Mouse (Mus musculus) cortical plate, adult 2 months (tissue): ENCODE results near the gene Dbndd2. TPM values are rescaled to one million over a fixed set of nuclear protein-coding genes. Genes with fewer than 3 reads are reported as not detected.

Experiments
- H3K27ac ChIP-seq: fragments of 200-500 bp; 2 replicates; pipeline ENCODE4 v1.5.1; 2012; ENCODE audit warnings: low read length, control low read depth, inconsistent platforms; ENCODE audit not compliant: insufficient read depth
- H3K4me1 ChIP-seq: fragments of 200-500 bp; 2 replicates; pipeline ENCODE4 v1.6.1; 2011; ENCODE audit warnings: low read length; ENCODE audit not compliant: control insufficient read depth, insufficient read depth
- H3K4me3 ChIP-seq: fragments of 200-500 bp; 2 replicates; pipeline ENCODE4 v1.5.1; 2011; ENCODE audit warnings: mild to moderate bottlenecking, low read length, control low read depth; ENCODE audit not compliant: insufficient read depth
- CTCF ChIP-seq: fragments of 200-500 bp; IDR thresholded peaks from 2 replicates; pipeline ENCODE4 v1.5.1; 2011; ENCODE audit warnings: mild to moderate bottlenecking, control low read depth, low read length; ENCODE audit not compliant: insufficient read depth; ENCODE audit errors: extremely low read depth
- POLR2A ChIP-seq: fragments of 200-500 bp; IDR thresholded peaks from 2 replicates; pipeline ENCODE4 v1.6.1; 2011; ENCODE audit warnings: mild to moderate bottlenecking, low read length, control low read depth; ENCODE audit not compliant: insufficient read depth; ENCODE audit errors: extremely low read depth
- polyA plus RNA-seq: library from polyadenylated mRNA; depleted of rRNA; stranded (reverse); fragments of >200 nt; gene quantifications from 2 replicates; pipeline ENCODE4 v1.2.3, GENCODE M21; 2012

Gene Dbndd2
- polyA plus RNA-seq, 1 experiment = 313 TPM

- no peak overlapping the region for H3K4me3 ChIP-seq
- TF ChIP-seq CTCF (no peak), POLR2A (no peak)
- no peaks in the 10 kb centered on the region for H3K4me1 ChIP-seq
- H3K27ac ChIP-seq = no peak overlapping the region
Measured at GRCm38 (mm10) chr2:164513389-164513788, 27.5 kb downstream of the Dbndd2 start.

- H3K27ac ChIP-seq = no peak overlapping the region
- TF ChIP-seq POLR2A (no peak), CTCF (no peak)
- no peaks in the 10 kb centered on the region for H3K4me1 ChIP-seq
- H3K4me3 ChIP-seq = no peak overlapping the region
Measured at GRCm38 (mm10) chr2:164514916-164515315, 29.0 kb downstream of the Dbndd2 start.

GRCm38 (mm10) chr2:164515897-164516296 is 30.0 kb downstream of the Dbndd2 start:
- no peak overlapping the region for H3K4me3 ChIP-seq
- no peaks in the 10 kb centered on the region for H3K4me1 ChIP-seq
- no peak overlapping the region for H3K27ac ChIP-seq
- TF ChIP-seq POLR2A (no peak), CTCF (no peak)

GRCm38 (mm10) chr2:164516592-164516991 is 30.7 kb downstream of the Dbndd2 start:
- Histone ChIP-seq H3K4me3 (no peak overlapping the region), H3K4me1 (no peaks in the 10 kb centered on the region), H3K27ac (no peak overlapping the region)
- TF ChIP-seq CTCF = no peak
- no peak for TF ChIP-seq POLR2A

- Histone ChIP-seq H3K4me3 (no peak overlapping the region), H3K27ac (no peak overlapping the region), H3K4me1 (no peaks in the 10 kb centered on the region)
- TF ChIP-seq CTCF (peak; percentile 61), POLR2A (no peak)
Measured at GRCm38 (mm10) chr2:164517485-164518221, 31.7 kb downstream of the Dbndd2 start.

- H3K4me3 ChIP-seq = no peak overlapping the region
- TF ChIP-seq CTCF (no peak), POLR2A (no peak)
- H3K4me1 ChIP-seq = no peaks in the 10 kb centered on the region
- H3K27ac ChIP-seq = no peak overlapping the region
Measured at GRCm38 (mm10) chr2:164518266-164519170, 32.6 kb downstream of the Dbndd2 start.

- H3K27ac ChIP-seq = no peak overlapping the region
- no peak overlapping the region for H3K4me3 ChIP-seq
- H3K4me1 ChIP-seq = no peaks in the 10 kb centered on the region
- TF ChIP-seq CTCF = no peak
- no peak for TF ChIP-seq POLR2A
Measured at GRCm38 (mm10) chr2:164519171-164519526, 33.2 kb downstream of the Dbndd2 start.

- TF ChIP-seq POLR2A (no peak), CTCF (peak; percentile 65)
- Histone ChIP-seq H3K4me3 (no peak overlapping the region), H3K4me1 (no peaks in the 10 kb centered on the region), H3K27ac (no peak overlapping the region)
Measured at GRCm38 (mm10) chr2:164520782-164521181, 34.9 kb downstream of the Dbndd2 start.

- TF ChIP-seq POLR2A (no peak), CTCF (no peak)
- H3K27ac ChIP-seq = no peak overlapping the region
- H3K4me3 ChIP-seq = no peak overlapping the region
- no peaks in the 10 kb centered on the region for H3K4me1 ChIP-seq
Measured at GRCm38 (mm10) chr2:164521841-164522240, 35.9 kb downstream of the Dbndd2 start.

GRCm38 (mm10) chr2:164522280-164522679 is 36.4 kb downstream of the Dbndd2 start:
- TF ChIP-seq POLR2A = no peak

More at GRCm38 (mm10) chr2:164522280-164522679, 36.4 kb downstream of the Dbndd2 start:
- no peaks in the 10 kb centered on the region for H3K4me1 ChIP-seq
- H3K4me3 ChIP-seq = no peak overlapping the region
- H3K27ac ChIP-seq = no peak overlapping the region
